Mouse (Mus musculus): ENCODE measurements around the gene C130026I21Rik.
"Not testable (repeated sequence)": the region's sequence is repeated elsewhere in the genome, so short reads cannot be mapped to it uniquely, and the experiment has no call there.

DNA sequence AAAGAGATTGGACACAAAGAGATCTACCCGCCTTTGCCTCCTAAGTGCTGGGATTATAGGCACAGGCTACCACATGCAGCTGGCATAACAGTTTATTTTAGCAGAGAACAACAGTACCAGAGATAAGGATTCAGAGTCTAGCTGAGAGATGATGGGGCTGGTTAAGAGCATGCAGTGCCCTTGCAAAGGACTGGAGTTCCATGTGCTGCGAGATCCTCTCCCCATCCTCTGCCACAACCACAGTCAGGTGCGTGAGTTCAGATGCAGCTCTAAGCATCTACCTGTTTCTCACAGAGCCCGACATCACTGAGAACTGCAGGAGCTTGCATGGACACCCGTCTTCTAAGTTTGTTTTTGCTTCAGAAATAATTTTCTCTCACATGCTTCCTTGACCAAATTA is 24.1 kb downstream of the C130026I21Rik start:
- not testable (repeated sequence) for TF ChIP-seq EP300 (optimal IDR thresholded peaks at IDR 0.05); CTCF (IDR thresholded peaks at IDR 0.05; ENCODE audit: low read depth)

Data from stomach, postnatal 0 days (tissue).